Mouse (Mus musculus) stomach, embryonic 16.5 days (tissue): Measurements from ENCODE around the gene March6. TPM values are rescaled to one million over a fixed set of nuclear protein-coding genes. Genes with fewer than 3 reads are reported as not detected.

Experiments
- ATAC-seq: fragments of 200-750 bp; cut with Nextera tagmentation; 2 replicates; pipeline ENCODE4 v1.8.0; 2017; ENCODE audit warnings: moderate number of reproducible peaks, moderate TSS enrichment; ENCODE audit not compliant: insufficient read depth, low FRiP score
- H3K27ac ChIP-seq: fragments of 300-500 bp; sonication (generic); 2 replicates; pipeline ENCODE4 v1.5.1; 2014; ENCODE audit warnings: low read length
- H3K27me3 ChIP-seq: fragments of 300-500 bp; sonication (generic); 2 replicates; pipeline ENCODE4 v1.6.1; 2014; ENCODE audit warnings: low read length, control low read depth, mixed read lengths; ENCODE audit not compliant: control insufficient read depth, insufficient read depth
- H3K36me3 ChIP-seq: fragments of 300-500 bp; sonication (generic); 2 replicates; pipeline ENCODE4 v1.6.1; 2014; ENCODE audit warnings: low read length; ENCODE audit not compliant: control insufficient read depth, insufficient read depth
- H3K4me1 ChIP-seq: fragments of 300-500 bp; sonication (generic); 2 replicates; pipeline ENCODE4 v1.6.1; 2014; ENCODE audit warnings: low read length, control low read depth, mixed read lengths; ENCODE audit not compliant: control insufficient read depth, insufficient read depth
- H3K4me2 ChIP-seq: fragments of 300-500 bp; sonication (generic); 2 replicates; pipeline ENCODE4 v1.6.1; 2014; ENCODE audit warnings: low read depth, low read length, mixed read lengths
- H3K4me3 ChIP-seq: fragments of 300-500 bp; sonication (generic); replicated peaks from 2 replicates; pipeline ENCODE4 v1.5.1; 2014; ENCODE audit warnings: mild to moderate bottlenecking, low read length
- H3K9ac ChIP-seq: fragments of 300-500 bp; sonication (generic); 2 replicates; pipeline ENCODE4 v1.6.1; 2014; ENCODE audit warnings: low read length
- H3K9me3 ChIP-seq: fragments of 300-500 bp; sonication (generic); replicated peaks from 2 replicates; pipeline ENCODE4 v1.6.1; 2016; ENCODE audit warnings: low read length, control low read depth; ENCODE audit not compliant: control insufficient read depth
- WGBS: fragments of 180-500 bp; shearing (Covaris S2); extraction: QIAGEN DNeasy Blood & Tissue Kit; methylation state at CpG from one replicate; pipeline ENCODE4 v1.1.7; 2014; 5-methylcytosine and 5-hydroxymethylcytosine counted together
- polyA plus RNA-seq: library from polyadenylated mRNA; unstranded; fragments of >200 nt; fragmentation: Nextera tagmentation; extraction: Ambion mirVana; gene quantifications from 2 replicates; pipeline ENCODE4 v1.2.1, GENCODE M21; 2015

March6 gene
- polyA plus RNA-seq, 1 experiment from 2014 or later, result 30.2 TPM

DNA sequence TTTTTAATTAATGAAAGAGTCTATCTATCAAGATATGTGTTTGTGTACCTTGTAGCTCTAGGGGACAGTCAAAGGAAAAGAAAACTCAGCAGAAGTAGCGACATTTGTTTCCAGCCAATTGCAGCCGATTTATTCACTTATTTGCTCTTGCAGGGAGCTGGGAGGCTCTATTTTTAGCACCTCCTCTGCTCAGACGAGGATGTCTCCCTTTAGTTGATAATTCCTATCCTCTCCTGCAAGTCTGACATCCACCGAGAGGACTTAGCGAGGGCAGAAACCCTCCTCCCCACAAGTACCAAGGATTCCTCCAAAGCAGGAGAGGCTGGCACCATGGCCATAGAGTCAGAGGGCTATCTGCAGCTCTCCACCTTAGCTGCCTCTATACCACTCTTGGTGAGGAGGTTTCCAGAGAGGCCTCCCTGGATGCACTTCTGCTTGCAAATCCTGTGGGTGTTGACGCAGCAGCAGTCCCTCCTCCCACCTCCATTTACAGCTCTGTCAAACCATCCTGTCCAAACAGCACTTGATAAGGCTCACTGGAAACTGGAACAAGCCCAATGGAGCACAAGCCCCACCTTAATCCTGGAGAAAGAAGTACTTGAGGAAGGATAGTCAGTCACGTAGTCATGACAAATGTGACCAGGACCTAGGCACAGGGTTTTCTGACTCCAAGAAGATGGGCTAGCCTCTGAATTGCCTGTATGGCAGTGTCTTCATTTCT, 108.0 kb downstream of the March6 start:
- no peaks in the 10 kb centered on the region for H3K36me3 ChIP-seq
- H3K4me2 ChIP-seq, result no peak overlapping the region
- H3K4me3 ChIP-seq, result no peak overlapping the region
- H3K27me3 ChIP-seq, result no peaks in the 10 kb centered on the region
- no peaks in the 10 kb centered on the region for H3K9me3 ChIP-seq
- H3K27ac ChIP-seq, result no peak overlapping the region
- 44% methylated on average over 7 of the region's 7 CpGs for WGBS
- peaks cover 3% of the 10 kb centered on the region; the same call in 1 of the 2 replicates for H3K4me1 ChIP-seq
- ATAC-seq, result peak; percentile 78; the same call in 1 of the 2 replicates
- no peak overlapping the region for H3K9ac ChIP-seq

DNA sequence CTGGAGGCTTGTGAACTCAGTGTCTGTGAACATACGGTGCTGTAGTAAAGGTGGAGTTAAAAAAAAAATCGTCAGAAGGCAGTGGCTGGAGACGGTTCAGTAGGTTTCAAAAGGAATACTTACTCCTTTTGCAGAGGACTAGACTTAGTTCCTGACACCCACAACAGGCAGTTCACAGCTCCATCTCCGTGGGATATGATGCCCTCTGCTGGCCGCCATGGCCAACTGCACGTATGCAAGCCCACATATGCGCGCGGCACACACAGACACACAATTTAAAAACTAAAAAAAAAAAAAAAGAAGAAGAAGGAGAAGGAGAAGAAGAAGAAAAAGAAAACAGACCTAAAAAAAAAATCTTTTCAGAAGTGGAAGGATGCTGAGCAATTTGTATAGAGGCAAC, 111.8 kb downstream of the March6 start:
- no peak overlapping the region for H3K27ac ChIP-seq
- H3K9me3 ChIP-seq, result no peaks in the 10 kb centered on the region
- H3K4me1 ChIP-seq, result peaks cover 3% of the 10 kb centered on the region; the same call in 1 of the 2 replicates
- no peak overlapping the region for H3K4me2 ChIP-seq
- no peak overlapping the region for H3K4me3 ChIP-seq
- no peak overlapping the region for H3K9ac ChIP-seq
- H3K36me3 ChIP-seq, result no peaks in the 10 kb centered on the region
- H3K27me3 ChIP-seq, result no peaks in the 10 kb centered on the region
- ATAC-seq, result no peak
- WGBS, result 39% methylated on average over 9 of the region's 9 CpGs

DNA sequence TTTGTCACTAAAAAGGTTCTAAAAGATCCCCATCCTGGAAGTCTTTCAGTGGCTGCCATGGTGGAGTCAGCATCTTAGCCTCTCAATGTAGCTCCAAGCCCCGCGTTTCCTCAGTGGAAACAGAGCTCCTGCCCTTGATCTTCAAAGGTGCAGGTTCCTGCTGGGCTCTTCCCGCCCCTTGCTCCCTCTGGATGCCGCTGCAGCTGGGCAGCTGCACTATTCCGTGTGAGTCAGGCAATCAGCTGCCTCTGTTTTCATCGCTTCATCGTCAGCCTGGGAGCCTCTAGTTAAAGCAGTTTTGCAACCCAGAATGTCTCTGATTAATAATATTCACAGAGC, 112.2 kb downstream of the March6 start:
- Histone ChIP-seq H3K4me1 (peaks cover 3% of the 10 kb centered on the region; the same call in 1 of the 2 replicates), H3K4me3 (0 out of 2 replicates have a peak overlapping the region, but pooled peaks have one; percentile 1), H3K36me3 (no peaks in the 10 kb centered on the region), H3K27me3 (no peaks in the 10 kb centered on the region), H3K9ac (no peak overlapping the region), H3K4me2 (peak overlapping the region; percentile 30; the same call in 1 of the 2 replicates), H3K9me3 (no peaks in the 10 kb centered on the region), H3K27ac (no peak overlapping the region)
- 12% methylated on average over 7 of the region's 7 CpGs for WGBS
- ATAC-seq, result no peak

DNA sequence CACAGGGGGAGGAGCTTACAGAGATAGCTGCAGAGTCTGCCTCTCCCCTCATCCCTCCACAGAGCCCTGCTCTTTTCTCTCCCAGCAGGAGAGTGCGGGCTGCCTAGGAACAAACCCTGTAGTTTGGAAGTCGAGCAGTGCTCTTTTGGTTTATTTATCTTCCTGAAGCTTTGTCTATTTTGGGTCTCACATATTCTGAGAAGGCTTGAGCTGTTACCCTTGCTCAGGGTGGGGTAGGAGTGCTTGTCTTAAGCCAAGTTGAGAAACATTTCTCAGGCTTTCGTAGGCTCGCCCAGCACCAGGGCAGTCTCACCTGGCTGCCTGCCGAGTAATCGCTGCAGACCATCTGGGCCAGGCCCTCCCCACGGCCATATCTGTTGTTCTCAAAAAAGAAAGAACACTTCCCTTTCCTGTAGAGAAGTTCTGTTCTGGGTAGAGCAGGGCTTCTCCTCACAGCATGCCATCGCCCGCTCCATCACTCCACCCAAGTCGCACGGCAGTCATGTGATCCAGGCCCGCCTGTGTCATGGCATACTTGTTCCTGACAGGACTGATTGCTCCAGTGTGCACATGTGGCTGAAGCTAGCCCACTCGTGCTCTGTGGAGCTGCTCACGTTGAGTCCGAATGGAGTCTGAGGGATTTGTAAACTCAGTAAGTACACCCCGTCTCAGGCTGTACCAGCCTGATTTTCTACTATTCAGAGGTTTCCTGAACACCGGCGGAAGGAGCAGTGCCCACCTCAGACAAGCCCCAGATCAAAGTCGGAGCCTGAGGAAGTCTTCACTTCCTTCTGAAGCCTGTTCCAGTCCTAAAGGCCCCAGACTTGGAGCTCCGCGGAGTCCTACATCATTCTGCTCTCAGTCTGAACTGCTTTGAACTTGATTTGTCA, 112.8 kb downstream of the March6 start:
- Histone ChIP-seq H3K27ac (peak overlapping the region; percentile 15; the same call in 1 of the 2 replicates), H3K4me1 (peaks cover 3% of the 10 kb centered on the region; the same call in 1 of the 2 replicates), H3K4me2 (peak overlapping the region; percentile 30), H3K9me3 (no peaks in the 10 kb centered on the region), H3K4me3 (peak overlapping the region; percentile 1; the same call in 1 of the 2 replicates), H3K9ac (no peak overlapping the region), H3K27me3 (no peaks in the 10 kb centered on the region), H3K36me3 (no peaks in the 10 kb centered on the region)
- ATAC-seq, result peak; percentile 57
- WGBS, result 34% methylated on average over 21 of the region's 21 CpGs

DNA sequence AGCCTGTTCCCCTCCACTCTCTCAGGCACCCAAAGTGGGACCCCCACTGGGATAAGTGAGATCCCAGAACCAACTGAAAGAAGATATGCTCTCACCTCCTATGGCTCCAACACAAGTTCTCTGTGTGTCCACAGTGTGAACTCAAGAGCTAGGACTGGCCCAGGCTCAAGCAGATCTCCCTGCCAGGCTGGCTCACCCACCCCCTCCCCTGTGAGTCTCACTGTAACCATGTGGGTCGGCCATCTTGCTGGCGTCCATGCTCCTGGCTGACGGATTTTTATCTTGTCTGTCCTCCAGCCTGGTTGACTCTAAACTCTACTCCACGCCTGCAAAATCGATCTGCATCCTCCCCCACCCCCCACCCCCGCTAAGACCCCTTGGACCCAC, 113.5 kb downstream of the March6 start:
- H3K36me3 ChIP-seq, result no peaks in the 10 kb centered on the region
- ATAC-seq, result peak; percentile 2; the same call in 1 of the 2 replicates
- H3K9ac ChIP-seq, result no peak overlapping the region
- H3K4me2 ChIP-seq, result no peak overlapping the region
- H3K4me3 ChIP-seq, result no peak overlapping the region
- no peaks in the 10 kb centered on the region for H3K9me3 ChIP-seq
- no peaks in the 10 kb centered on the region for H3K27me3 ChIP-seq
- 52% methylated on average over 6 of the region's 6 CpGs for WGBS
- no peaks in the 10 kb centered on the region for H3K4me1 ChIP-seq
- no peak overlapping the region for H3K27ac ChIP-seq

DNA sequence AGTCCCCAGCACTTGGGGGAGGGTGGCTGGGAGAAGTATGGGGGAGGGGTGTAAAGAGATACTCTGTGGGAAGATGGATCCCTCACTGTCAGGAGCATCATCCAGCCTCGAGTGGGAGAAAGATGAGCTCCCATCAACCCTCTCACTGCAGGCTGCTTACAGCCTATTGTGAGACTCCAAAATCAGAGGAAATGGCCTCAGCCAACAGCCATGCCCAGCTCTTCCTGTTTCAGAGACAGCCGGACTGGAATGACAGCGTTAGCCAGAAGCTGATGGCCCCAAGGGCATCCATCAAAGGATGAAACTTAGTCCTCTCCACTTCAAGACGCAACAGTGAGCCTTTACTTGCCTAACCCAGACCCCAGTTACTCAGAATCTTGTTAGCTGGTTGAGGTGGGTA, 115.7 kb downstream of the March6 start:
- Histone ChIP-seq H3K27me3 (no peaks in the 10 kb centered on the region), H3K9ac (no peak overlapping the region), H3K4me1 (no peaks in the 10 kb centered on the region), H3K9me3 (no peaks in the 10 kb centered on the region), H3K36me3 (no peaks in the 10 kb centered on the region), H3K4me3 (no peak overlapping the region), H3K27ac (no peak overlapping the region), H3K4me2 (no peak overlapping the region)
- WGBS, result 52% methylated on average over 4 of the region's 4 CpGs
- no peak for ATAC-seq

DNA sequence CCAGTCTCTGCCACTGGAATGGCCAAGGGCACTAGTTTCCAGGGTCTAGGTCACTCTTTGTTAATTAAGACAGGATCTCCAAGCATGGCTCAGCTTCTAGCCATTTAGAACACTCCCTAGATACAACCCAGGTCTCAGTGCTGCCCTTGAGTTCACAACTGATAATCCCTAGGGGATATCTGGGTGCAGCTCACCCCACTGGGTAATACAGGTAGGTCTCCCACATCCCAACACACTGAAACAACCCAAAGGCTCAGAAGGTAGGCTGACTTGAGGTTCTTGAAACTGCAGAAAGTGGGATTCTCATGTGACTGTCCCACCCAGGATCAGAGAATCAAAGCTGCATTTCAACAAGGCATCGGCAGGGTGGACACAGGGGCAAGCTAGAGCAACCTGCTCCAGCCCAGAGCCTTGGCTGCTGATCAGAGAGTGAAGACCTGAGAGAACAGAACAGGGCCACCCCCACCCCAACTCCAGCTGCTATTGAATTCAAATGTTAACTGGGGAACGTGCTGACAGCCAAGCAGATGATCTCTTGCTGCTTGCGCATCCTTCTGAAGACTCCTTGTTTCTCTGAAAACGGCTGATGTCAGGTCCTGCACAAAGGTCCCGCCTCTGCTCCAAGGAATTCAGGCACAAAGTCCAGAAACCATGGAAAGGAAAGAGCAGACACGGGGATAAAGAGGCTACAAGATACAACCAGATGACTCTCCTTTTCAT, 116.5 kb downstream of the March6 start:
- 57% methylated on average over 6 of the region's 6 CpGs for WGBS
- H3K27me3 ChIP-seq, result no peaks in the 10 kb centered on the region
- H3K4me2 ChIP-seq, result no peak overlapping the region
- no peak overlapping the region for H3K4me3 ChIP-seq
- no peak overlapping the region for H3K27ac ChIP-seq
- no peaks in the 10 kb centered on the region for H3K9me3 ChIP-seq
- H3K9ac ChIP-seq, result no peak overlapping the region
- H3K4me1 ChIP-seq, result no peaks in the 10 kb centered on the region
- no peaks in the 10 kb centered on the region for H3K36me3 ChIP-seq
- no peak for ATAC-seq

DNA sequence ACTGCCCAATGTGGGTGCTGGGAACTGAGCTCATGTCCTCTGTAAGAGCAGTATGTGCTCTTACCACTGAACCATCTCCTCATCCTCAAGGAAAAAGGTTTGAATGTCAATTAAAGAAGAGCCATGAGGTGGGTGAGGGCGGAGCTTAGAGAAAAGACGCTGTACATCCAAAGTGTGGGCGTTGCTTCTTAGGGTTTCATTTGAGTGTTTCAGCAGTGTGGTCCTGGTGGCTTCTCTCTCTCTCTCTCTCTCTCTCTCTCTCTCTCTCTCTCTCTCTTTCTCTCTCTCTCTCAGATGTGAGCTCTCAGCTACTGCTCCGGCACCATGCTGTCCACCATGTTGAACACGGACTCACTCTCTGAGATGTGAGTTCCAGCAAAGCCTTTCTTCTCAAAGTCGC, 117.2 kb downstream of the March6 start:
- Histone ChIP-seq H3K9me3 (no peaks in the 10 kb centered on the region), H3K4me2 (no peak overlapping the region), H3K36me3 (no peaks in the 10 kb centered on the region), H3K27ac (no peak overlapping the region), H3K4me1 (no peaks in the 10 kb centered on the region), H3K4me3 (no peak overlapping the region), H3K27me3 (no peaks in the 10 kb centered on the region), H3K9ac (no peak overlapping the region)
- ATAC-seq, result no peak
- WGBS, result 87% methylated on average over 6 of the region's 6 CpGs
